Comparison of ENCODE assay signal across 25 mouse cellular contexts in genomic region chr16:91471481-91471880, GRCm38 (mm10). TPM values are rescaled to one million over a fixed set of nuclear protein-coding genes. Genes with fewer than 3 reads are reported as not detected.
A peak's percentile ranks its signal among the peaks of the same experiment; 100 is the strongest.
DNase-seq lines count a peak whose midpoint lies in the region; ATAC-seq and TF ChIP-seq lines count a peak whose summit lies in the region.
"Had no signal": no experiment of that assay in that cellular context is flagged by ENCODE, and none has a peak within 500 bp of the region (broad histone marks: within the 10 kb centered on the region; RNA-seq: fewer than 3 reads in every experiment).

No protein-coding gene starts in this region.

- ATAC-seq in liver, embryonic 12.5 days = peak; percentile 46; the same call in 1 of the 2 replicates
- 0 out of 2 replicates have a peak, but pooled peaks have one; percentile 16 for ATAC-seq in liver, embryonic 15.5 days (ENCODE audit: insufficient read depth)
- ATAC-seq in megakaryocyte progenitor cell, adult 5-6 weeks (replicated peaks; ENCODE audit: poor library complexity) = peak; percentile 63
- ATAC-seq in forebrain, embryonic 13.5 days = no peak
- ATAC-seq: CD4-positive, CD25-positive, alpha-beta regulatory T cell, adult 4 months; forebrain, embryonic 15.5 days; hindbrain, embryonic 16.5 days; Patski had no signal

- DNase-seq in MEL (ENCODE audit: low read depth, low spot score) = no peak
- no peak for DNase-seq in spleen, postnatal 10 days (ENCODE audit: low spot score in 2 of 2)
- no peak for DNase-seq in lung, postnatal 14 days
- DNase-seq in kidney, postnatal 25 days = no peak
- DNase-seq: adrenal gland, adult 2 months; adrenal gland, postnatal 14 days; cerebellum, adult 11 months; cerebellum, adult 2 months; cerebellum, adult 9-11 months; cerebellum, postnatal 25 days; gastrocnemius, postnatal 10 days; gastrocnemius, postnatal 36 days had no signal

- no peak for TF ChIP-seq POLR2A in MEL (IDR thresholded peaks at IDR 0.05; ENCODE audit: control insufficient read depth in 1 of 2, insufficient read depth in 1 of 2, low read depth in 1 of 2, low read length in 2 of 2, poor library complexity in 1 of 2)

- 55% methylated on average over 6 of the region's 6 CpGs for WGBS in liver, embryonic 12.5 days (ENCODE audit: insufficient replicate concordance)
- 41% methylated on average over 6 of the region's 6 CpGs for WGBS in liver, embryonic 15.5 days (ENCODE audit: insufficient replicate concordance)
- 87% methylated on average over 6 of the region's 6 CpGs for WGBS in forebrain, embryonic 13.5 days

- peak in 1 of 2 experiments; percentile 60; a peak in 2 of 4 replicates for TF ChIP-seq EP300 in MEL (IDR thresholded peaks at IDR 0.05; ENCODE audit: low read depth in 1 of 2, low read length in 2 of 2)

- no peak for TF ChIP-seq RAD21 in MEL (IDR thresholded peaks at IDR 0.05; ENCODE audit: low read depth, low read length)

- H3K79me2 ChIP-seq in MEL (ENCODE audit: control insufficient read depth, insufficient read depth, low read length, poor library complexity) = no peaks in the 10 kb centered on the region

- H3K9ac ChIP-seq in MEL (ENCODE audit: control insufficient read depth, low read depth, low read length, poor library complexity, severe bottlenecking) = no peak overlapping the region
- no peak overlapping the region for H3K9ac ChIP-seq in liver, embryonic 12.5 days
- no peak overlapping the region for H3K9ac ChIP-seq in liver, embryonic 15.5 days
- H3K9ac ChIP-seq in forebrain, embryonic 13.5 days = no peak overlapping the region
- H3K9ac ChIP-seq: embryonic facial prominence, embryonic 12.5 days; embryonic facial prominence, embryonic 15.5 days; forebrain, embryonic 15.5 days; hindbrain, embryonic 13.5 days had no signal

- no peak overlapping the region for H3K27ac ChIP-seq in MEL (ENCODE audit: control insufficient read depth, low read depth, low read length)
- no peak overlapping the region for H3K27ac ChIP-seq in liver, embryonic 12.5 days
- no peak overlapping the region for H3K27ac ChIP-seq in liver, embryonic 15.5 days (replicated peaks)
- no peak overlapping the region for H3K27ac ChIP-seq in forebrain, embryonic 13.5 days
- H3K27ac ChIP-seq: embryonic facial prominence, embryonic 12.5 days; embryonic facial prominence, embryonic 15.5 days; forebrain, embryonic 15.5 days; hindbrain, embryonic 10.5 days; hindbrain, embryonic 13.5 days had no signal

- H3K36me3 ChIP-seq in MEL (ENCODE audit: control insufficient read depth in 1 of 2, insufficient read depth in 2 of 2, low read length in 2 of 2) = peaks cover 0 to 5% of the 10 kb centered on the region in 2 experiments; a peak in 2 of 4 replicates
- peaks cover 37% of the 10 kb centered on the region for H3K36me3 ChIP-seq in liver, embryonic 12.5 days
- peaks cover 43% of the 10 kb centered on the region for H3K36me3 ChIP-seq in liver, embryonic 15.5 days (replicated peaks)
- H3K36me3 ChIP-seq in forebrain, embryonic 13.5 days (ENCODE audit: poor library complexity, severe bottlenecking) = no peaks in the 10 kb centered on the region
- H3K36me3 ChIP-seq: embryonic facial prominence, embryonic 12.5 days; embryonic facial prominence, embryonic 15.5 days; forebrain, embryonic 15.5 days; hindbrain, embryonic 13.5 days had no signal

- no peak overlapping the region for H3K4me2 ChIP-seq in liver, embryonic 12.5 days
- H3K4me2 ChIP-seq in liver, embryonic 15.5 days = no peak overlapping the region
- no peak overlapping the region for H3K4me2 ChIP-seq in forebrain, embryonic 13.5 days
- H3K4me2 ChIP-seq: embryonic facial prominence, embryonic 12.5 days; embryonic facial prominence, embryonic 15.5 days; forebrain, embryonic 15.5 days; heart, embryonic 11.5 days; hindbrain, embryonic 13.5 days had no signal

- H3K4me3 ChIP-seq in MEL (ENCODE audit: control insufficient read depth in 1 of 2, insufficient read depth in 1 of 2, low read depth in 2 of 2, low read length in 2 of 2) = no peak overlapping the region
- H3K4me3 ChIP-seq in liver, embryonic 12.5 days = no peak overlapping the region
- H3K4me3 ChIP-seq in liver, embryonic 15.5 days (replicated peaks) = no peak overlapping the region
- no peak overlapping the region for H3K4me3 ChIP-seq in forebrain, embryonic 13.5 days
- H3K4me3 ChIP-seq: embryonic facial prominence, embryonic 12.5 days; embryonic facial prominence, embryonic 15.5 days; forebrain, embryonic 15.5 days; hindbrain, embryonic 10.5 days; hindbrain, embryonic 13.5 days had no signal

- H3K9me3 ChIP-seq in MEL (replicated peaks; ENCODE audit: insufficient read depth, low read length) = no peaks in the 10 kb centered on the region
- H3K9me3 ChIP-seq in liver, embryonic 12.5 days (replicated peaks) = no peaks in the 10 kb centered on the region; the same call in 1 of the 2 replicates
- H3K9me3 ChIP-seq in liver, embryonic 15.5 days (replicated peaks) = no peaks in the 10 kb centered on the region
- H3K9me3 ChIP-seq in forebrain, embryonic 13.5 days (replicated peaks) = no peaks in the 10 kb centered on the region
- H3K9me3 ChIP-seq: embryonic facial prominence, embryonic 12.5 days; embryonic facial prominence, embryonic 15.5 days; forebrain, embryonic 15.5 days; hindbrain, embryonic 10.5 days; hindbrain, embryonic 13.5 days had no signal

- H3K4me1 ChIP-seq in MEL (ENCODE audit: control insufficient read depth in 1 of 2, insufficient read depth in 2 of 2, low read length in 2 of 2) = peaks cover 0 to 8% of the 10 kb centered on the region in 2 experiments; a peak in 2 of 4 replicates
- H3K4me1 ChIP-seq in liver, embryonic 12.5 days = peaks cover 31% of the 10 kb centered on the region
- H3K4me1 ChIP-seq in liver, embryonic 15.5 days (replicated peaks) = peaks cover 39% of the 10 kb centered on the region
- peaks cover 4% of the 10 kb centered on the region for H3K4me1 ChIP-seq in forebrain, embryonic 13.5 days
- H3K4me1 ChIP-seq: embryonic facial prominence, embryonic 15.5 days had no signal

- no peak for TF ChIP-seq CTCF in MEL (IDR thresholded peaks at IDR 0.05 in 2 of 3, conservative IDR thresholded peaks at IDR 0.05 in 1 of 3; ENCODE audit: control insufficient read depth in 1 of 3, insufficient read depth in 1 of 3, low read depth in 2 of 3, low read length in 3 of 3, poor library complexity in 1 of 3, severe bottlenecking in 1 of 3)

- no peaks in the 10 kb centered on the region for H3K27me3 ChIP-seq in MEL (ENCODE audit: control insufficient read depth in 1 of 2, insufficient read depth in 2 of 2, low read length in 2 of 2)
- H3K27me3 ChIP-seq in liver, embryonic 12.5 days (replicated peaks) = no peaks in the 10 kb centered on the region
- H3K27me3 ChIP-seq in liver, embryonic 15.5 days = no peaks in the 10 kb centered on the region
- H3K27me3 ChIP-seq in forebrain, embryonic 13.5 days = no peaks in the 10 kb centered on the region
- H3K27me3 ChIP-seq: embryonic facial prominence, embryonic 12.5 days; embryonic facial prominence, embryonic 15.5 days; forebrain, embryonic 15.5 days; hindbrain, embryonic 13.5 days; Patski had no signal

TF ChIP-seq in MEL, 35 proteins besides CTCF, POLR2A, EP300 and RAD21:
- TF ChIP-seq POLR2AphosphoS5 (IDR thresholded peaks at IDR 0.05; ENCODE audit: borderline replicate concordance, low read depth, low read length) (no peak), CHD2 (IDR thresholded peaks at IDR 0.05; ENCODE audit: low read length) (no peak), TCF12 (IDR thresholded peaks at IDR 0.05; ENCODE audit: low read depth, low read length) (peak; percentile 75; the same call in 1 of the 2 replicates), RCOR1 (IDR thresholded peaks at IDR 0.05; ENCODE audit: low read depth, low read length) (peak; percentile 76), GATA1 (IDR thresholded peaks at IDR 0.05; ENCODE audit: low read depth, low read length) (peak; percentile 49; the same call in 1 of the 2 replicates)
TF ChIP-seq in MEL: peak in this region for 3.

RNA-seq across cellular contexts. Expression of gene Ifnar1, which starts 13.6 kb away (rescaled TPM):
- total RNA-seq in MEL (2012; rRNA removed) = 10.3 and 12.2 TPM in 2 replicates
- 10 to 100 TPM in 1 of 2 experiments, not detected in 1; 20.2 TPM for polyA plus RNA-seq in MEL (2012; ENCODE audit: insufficient read depth in 1 of 2, insufficient read length in 2 of 2, low read depth in 1 of 2, low replicate concordance in 2 of 2, missing spikeins in 1 of 2)
- 24.5 and 27.8 TPM in 2 replicates for polyA plus RNA-seq in liver, embryonic 12.5 days (2016; fragmentation: Nextera tagmentation; extraction: Ambion mirVana)
- 19.4 and 21.6 TPM in 2 replicates for polyA plus RNA-seq in liver, embryonic 15.5 days (2015; fragmentation: Nextera tagmentation; extraction: Ambion mirVana)
- 32.2 and 33.3 TPM in 2 replicates for total RNA-seq in megakaryocyte progenitor cell, adult 5-6 weeks (2015)
- total RNA-seq in megakaryocyte progenitor cell, adult 5-6 weeks (2017) = 34.7 and 36.3 TPM in 2 replicates
- 45.9 and 47.4 TPM in 2 replicates for polyA plus RNA-seq in forebrain, embryonic 13.5 days (2015; fragmentation: Nextera tagmentation; extraction: Ambion mirVana)
